In the genomic region with DNA sequence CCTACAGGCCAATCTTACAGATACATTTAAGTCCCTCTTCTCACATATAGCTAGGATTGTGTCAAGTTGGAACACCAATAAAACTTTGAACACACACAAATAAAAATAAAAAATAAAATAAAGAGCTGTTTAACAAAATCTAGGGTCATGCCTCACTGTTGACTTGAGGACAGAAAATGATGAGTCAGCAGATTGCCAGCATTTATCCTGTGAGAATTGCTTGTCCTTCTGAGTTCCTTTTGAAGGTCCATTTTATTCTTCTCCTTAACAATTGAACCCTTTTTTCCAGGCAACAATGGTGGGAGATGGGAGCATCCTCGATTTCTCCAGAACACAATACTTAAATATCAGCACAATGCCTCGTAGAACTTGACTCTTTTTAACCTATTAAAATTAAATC, we compare ENCODE assay signal across 17 mouse cellular contexts.
"Had no signal": no experiment of that assay in that cellular context is flagged by ENCODE, and none has a peak within 500 bp of the region (broad histone marks: within the 10 kb centered on the region; RNA-seq: fewer than 3 reads in every experiment).

No protein-coding gene starts in this region.

- H3K36me3 ChIP-seq: neural tube, embryonic 12.5 days; neural tube, embryonic 13.5 days; neural tube, embryonic 15.5 days; stomach, embryonic 15.5 days had no signal

- H3K9me3 ChIP-seq: neural tube, embryonic 12.5 days; neural tube, embryonic 13.5 days; neural tube, embryonic 15.5 days; stomach, embryonic 15.5 days had no signal

- H3K4me2 ChIP-seq: neural tube, embryonic 12.5 days; neural tube, embryonic 13.5 days; neural tube, embryonic 15.5 days; stomach, embryonic 15.5 days had no signal

- H3K27ac ChIP-seq: neural tube, embryonic 12.5 days; neural tube, embryonic 13.5 days; neural tube, embryonic 15.5 days; stomach, embryonic 15.5 days; stomach, postnatal 0 days had no signal

- H3K4me1 ChIP-seq: neural tube, embryonic 12.5 days; neural tube, embryonic 13.5 days; neural tube, embryonic 15.5 days; stomach, embryonic 15.5 days had no signal

- H3K4me3 ChIP-seq: neural tube, embryonic 12.5 days; neural tube, embryonic 13.5 days; neural tube, embryonic 15.5 days; stomach, embryonic 15.5 days had no signal

- DNase-seq: retina, postnatal 1 day; right cerebral cortex, adult 18-20 months; right cerebral cortex, postnatal 14 days; right cerebral cortex, postnatal 25 days; right cerebral cortex, postnatal 4 days; spleen, adult 18-20 months; thymus, adult 18-20 months; thymus, adult 2 months; thymus, postnatal 14 days; thymus, postnatal 25 days; thymus, postnatal 36 days; thymus, postnatal 4 days had no signal

- H3K9ac ChIP-seq: neural tube, embryonic 12.5 days; neural tube, embryonic 13.5 days; neural tube, embryonic 15.5 days; stomach, embryonic 15.5 days had no signal

- H3K27me3 ChIP-seq: neural tube, embryonic 12.5 days; neural tube, embryonic 13.5 days; neural tube, embryonic 15.5 days; stomach, embryonic 15.5 days had no signal
